Mouse (Mus musculus) Patski (cell line): ENCODE measurements around the gene Taf11. TPM values are rescaled to one million over a fixed set of nuclear protein-coding genes. Genes with fewer than 3 reads are reported as not detected.

ENCODE experiments used
- ATAC-seq: fragments of 100-300 bp; one replicate; pipeline ENCODE4 v1.8.0; 2021
- CTCF ChIA-PET: fragments of 350-600 bp; sonication (Branson Sonifier 250); formaldehyde crosslinking; loops from one replicate; lab custom pipeline; 2022; ENCODE audit warnings: inconsistent platforms; lab: Charles Lee
- POLR2A ChIA-PET: fragments of 350-600 bp; sonication (Branson Sonifier 250); formaldehyde crosslinking; loops from one replicate; lab custom pipeline; 2022; ENCODE audit warnings: antibody characterized with exemption, inconsistent platforms; lab: Charles Lee
- DNase-seq: peaks from one replicate; pipeline ENCODE4 v3.0.0-alpha.2; 2011; ENCODE audit warnings: low read depth, low spot score
- H3K27me3 ChIP-seq: fragments of 371-371 bp; one replicate; pipeline ENCODE4 v1.5.1; 2021
- CTCF ChIP-seq: fragments of 100-300 bp; IDR thresholded peaks from one replicate; pipeline ENCODE4 v1.5.1; 2021
- in situ Hi-C: fragments of 300-500 bp; cut with MboI; formaldehyde crosslinking; loops from 3 replicates; pipeline ENCODE4 v1.11.1; 2018; ENCODE audit warnings: low pct_unique_long_range_greater_than_20kb, mixed read lengths
- polyA plus RNA-seq: library from polyadenylated mRNA; unstranded; gene quantifications from one replicate; pipeline ENCODE4 v1.2.3, GENCODE M21; 2021

Gene Taf11
- polyA plus RNA-seq, 1 experiment from 2014 or later = 48.0 TPM

GRCm38 (mm10) chr17:27856798-27857648, 52.6 kb downstream of the Taf11 start:
- CTCF ChIA-PET = interaction anchor here (0.8 to 0.9 kb wide), 3 partner anchors 25 to 88 kb away, joined by 3 to 4 read pairs (median 3); no protein-coding TSS in a partner anchor
- POLR2A ChIA-PET = interaction anchor here (0.6 kb wide), 1 partner anchor 14 kb away, joined by 5 read pairs; no protein-coding TSS in a partner anchor
- ATAC-seq (peak; percentile 42), DNase-seq (no peak)
- TF ChIP-seq CTCF = no peak
- in situ Hi-C loops = no loop called here
- H3K27me3 ChIP-seq = no peaks in the 10 kb centered on the region

- DNase-seq (no peak), ATAC-seq (peak; percentile 65)
- CTCF ChIA-PET = no interaction called here
- TF ChIP-seq CTCF = no peak
- no peaks in the 10 kb centered on the region for H3K27me3 ChIP-seq
- in situ Hi-C loops = no loop called here
- POLR2A ChIA-PET = no interaction called here
Measured at GRCm38 (mm10) chr17:27856265-27856797, 53.3 kb downstream of the Taf11 start, which contains the start of gene Uhrf1bp1. Gene Uhrf1bp1, plus strand, starts transcription at chr17:27856441.

Other genes starting within 250 kb of the Taf11 start
- not detected for gene Spdef, start 180.9 kb downstream of the Taf11 start, polyA plus RNA-seq
- gene D17Wsu92e, start 89.2 kb downstream of the Taf11 start, polyA plus RNA-seq = 105 TPM
- gene Snrpc, start 71.7 kb downstream of the Taf11 start, polyA plus RNA-seq = 84.3 TPM
- 17.4 TPM for gene Uhrf1bp1, start 53.4 kb downstream of the Taf11 start, polyA plus RNA-seq
- 15.3 TPM for gene Anks1, start 538 bp downstream of the Taf11 start, polyA plus RNA-seq
- gene Tcp11, start 170.8 kb upstream of the Taf11 start, polyA plus RNA-seq = 0.05 TPM
- gene Scube3, start 232.3 kb upstream of the Taf11 start, polyA plus RNA-seq = 17.9 TPM